Mouse (Mus musculus): ENCODE data around the gene Kif22.

- TF ChIP-seq CTCF (IDR thresholded peaks at IDR 0.05; ENCODE audit: extremely low read depth, insufficient read length, insufficient replicate concordance, low read depth, low read length): no peak
- TF ChIP-seq POLR2A (IDR thresholded peaks at IDR 0.05; ENCODE audit: low read depth, low read length): no peak
Measured at GRCm38 (mm10) chr7:126984667-126985444, 57.4 kb downstream of the Kif22 start.

Measured in small intestine, adult 2 months (tissue).